Mouse (Mus musculus): ENCODE results near the gene Emsy.

Emsy gene

GRCm38 (mm10) chr7:98580441-98580840, 76.1 kb downstream of the Emsy start:
- in situ Hi-C loops (cut with MboI; ENCODE audit: low sequenced_read_pairs), result loop anchor here (5.0 kb wide), 1 partner anchor 93 kb away; the partner anchor contains the start of gene Lrrc32

- in situ Hi-C loops (cut with MboI; ENCODE audit: low sequenced_read_pairs), result loop anchor here (5.0 kb wide), 1 partner anchor 92 kb away; the partner anchor contains the start of gene Lrrc32
These were observed 76.9 kb downstream of the Emsy start for GRCm38 (mm10) chr7:98579731-98580130.

DNA sequence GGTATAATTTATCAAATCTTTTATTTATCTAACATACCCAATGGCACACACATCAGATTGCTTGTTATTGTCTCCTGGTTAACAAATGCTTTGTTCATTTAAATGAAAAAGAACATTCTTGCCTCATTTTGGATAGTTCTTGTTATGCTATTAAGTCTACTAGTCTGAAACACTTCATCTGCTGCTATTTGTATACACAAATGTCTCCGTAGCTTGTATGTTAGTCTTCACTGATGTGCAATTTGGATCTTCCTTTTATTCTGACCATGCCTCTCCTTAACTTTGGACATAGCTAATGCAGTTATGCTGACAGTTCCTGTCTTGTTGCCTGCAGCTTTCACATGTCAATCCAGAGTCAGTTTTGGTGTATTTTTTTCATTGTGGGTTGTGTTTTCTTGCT, 79.1 kb downstream of the Emsy start:
- in situ Hi-C loops (cut with MboI; ENCODE audit: low sequenced_read_pairs), result no loop called here

DNA sequence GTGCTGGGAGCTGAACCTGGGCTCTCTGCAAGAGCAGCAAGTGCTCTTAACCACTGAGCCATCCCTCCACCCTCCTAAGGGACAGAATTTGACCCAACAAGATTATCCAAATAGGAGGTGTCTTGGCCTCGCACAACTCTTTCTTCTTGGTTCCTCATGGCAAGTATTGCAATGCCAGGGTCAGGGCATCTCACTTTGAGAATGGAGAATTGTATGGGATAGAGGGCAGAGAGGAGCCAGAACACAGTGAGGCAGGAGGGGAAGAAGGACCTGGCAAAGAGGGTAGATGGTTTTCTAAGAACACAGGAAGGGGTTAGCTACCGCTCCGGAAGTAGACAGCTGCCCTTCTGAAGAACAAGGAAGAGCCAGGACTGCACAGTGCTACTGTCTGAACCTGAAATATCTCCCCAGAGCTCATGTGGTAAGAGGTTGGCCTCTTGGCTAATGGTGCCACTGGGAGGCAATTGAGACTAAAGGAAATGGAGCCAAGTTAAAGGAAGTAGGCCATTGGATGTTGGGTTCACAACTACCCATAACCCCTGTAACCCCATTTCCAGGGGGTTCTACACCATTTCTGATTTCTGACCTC, 80.8 kb downstream of the Emsy start:
- in situ Hi-C loops (cut with MboI; ENCODE audit: low sequenced_read_pairs), result no loop called here

- in situ Hi-C loops (cut with MboI; ENCODE audit: low sequenced_read_pairs), result no loop called here
These were observed 81.8 kb downstream of the Emsy start for GRCm38 (mm10) chr7:98574771-98575191.

DNA sequence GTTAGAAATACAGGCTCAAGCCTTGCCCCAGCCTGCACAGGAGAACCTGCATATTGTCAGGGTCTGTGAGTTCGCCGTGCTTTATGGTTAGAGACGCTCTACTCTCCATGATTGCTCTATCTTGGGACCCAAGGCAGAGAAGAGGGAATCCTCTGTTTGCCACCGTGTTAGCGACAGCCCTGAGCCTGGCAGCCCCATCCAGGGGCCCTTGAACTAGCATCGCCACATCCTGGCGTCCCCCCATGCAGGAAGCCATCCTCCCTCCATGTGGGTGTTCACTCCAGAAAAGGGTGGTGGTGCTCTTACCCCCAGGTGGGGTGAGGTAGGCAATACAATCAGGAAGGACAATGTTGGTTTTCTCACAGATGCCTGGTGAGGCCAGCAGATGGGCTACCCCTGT, 82.3 kb downstream of the Emsy start:
- in situ Hi-C loops (cut with MboI; ENCODE audit: low sequenced_read_pairs), result no loop called here

- in situ Hi-C loops (cut with MboI; ENCODE audit: low sequenced_read_pairs), result no loop called here
These were observed 83.3 kb downstream of the Emsy start for GRCm38 (mm10) chr7:98573231-98573781.

DNA sequence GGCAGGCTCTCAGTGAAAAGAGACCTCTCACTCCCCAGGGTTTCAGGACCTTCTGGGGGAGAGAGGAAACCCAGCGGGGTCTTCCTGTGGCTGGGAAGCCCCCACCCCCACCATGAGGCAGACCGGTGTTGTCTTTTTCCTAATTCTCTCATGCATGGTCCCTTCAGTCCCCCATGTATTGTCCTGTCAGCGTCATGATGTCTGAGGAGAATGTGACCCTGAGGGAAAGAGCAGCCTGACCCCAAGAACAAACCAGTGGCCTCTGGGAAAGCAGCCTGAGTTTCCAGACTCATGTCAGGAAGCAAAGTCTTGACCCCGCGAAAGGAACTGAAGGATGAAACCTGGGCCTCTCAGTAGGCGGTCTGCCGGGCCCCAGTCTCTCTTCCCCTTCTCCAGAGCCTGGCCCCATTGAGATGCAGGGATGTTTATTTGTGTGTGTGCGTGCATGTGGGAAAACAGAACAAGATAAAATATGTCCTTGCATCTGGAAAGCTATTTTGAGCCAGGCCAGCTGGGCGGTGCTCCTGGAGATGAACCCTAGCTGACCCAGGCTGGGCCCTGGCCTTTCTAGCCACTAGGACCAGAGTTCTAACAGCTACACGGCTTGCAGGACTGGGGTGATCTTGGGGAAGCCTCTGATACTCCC, 84.2 kb downstream of the Emsy start:
- in situ Hi-C loops (cut with MboI; ENCODE audit: low sequenced_read_pairs), result no loop called here

GRCm38 (mm10) chr7:98570824-98571505, 85.6 kb downstream of the Emsy start:
- in situ Hi-C loops (cut with MboI; ENCODE audit: low sequenced_read_pairs), result no loop called here

DNA sequence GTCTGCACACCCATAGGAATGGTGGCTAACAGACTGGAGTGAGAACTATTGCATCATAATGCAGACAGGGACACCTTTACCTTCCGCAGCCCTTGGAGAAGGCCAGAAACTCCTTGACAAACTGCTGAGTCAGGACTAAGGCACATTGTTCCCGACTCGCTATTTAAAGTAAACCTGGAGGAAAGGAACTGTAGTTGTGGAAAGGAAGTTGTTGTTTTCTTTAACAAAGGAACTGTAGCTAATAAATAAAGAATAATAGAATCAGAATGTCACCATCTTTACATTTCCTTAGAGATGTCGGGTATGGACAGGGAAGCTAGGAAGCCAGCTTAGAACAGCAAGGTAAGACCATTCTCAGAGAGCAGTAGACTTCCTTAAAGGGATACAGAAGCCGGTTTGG, 89.5 kb downstream of the Emsy start:
- in situ Hi-C loops (cut with MboI; ENCODE audit: low sequenced_read_pairs), result no loop called here

GRCm38 (mm10) chr7:98564607-98565364, 91.8 kb downstream of the Emsy start:
- in situ Hi-C loops (cut with MboI; ENCODE audit: low sequenced_read_pairs), result no loop called here

DNA sequence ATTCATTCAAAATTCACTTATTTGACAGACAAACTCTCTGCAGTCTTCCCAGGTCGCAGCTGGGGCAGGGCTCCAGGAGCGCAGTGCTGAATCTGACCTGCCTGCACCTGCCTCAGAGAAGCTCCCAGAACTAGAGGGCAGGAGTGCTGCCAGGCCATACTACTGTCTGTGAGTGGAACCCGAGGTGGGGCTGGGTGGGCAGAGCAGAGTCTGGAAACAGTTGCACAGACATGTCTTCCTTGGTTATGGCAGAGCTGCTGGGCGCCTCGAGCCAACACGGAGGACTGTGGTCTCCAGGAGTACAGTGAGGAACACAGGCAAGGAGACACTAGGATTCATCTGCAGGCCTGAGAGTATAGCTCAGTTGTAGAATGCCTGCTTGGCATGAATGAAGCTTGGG, 92.6 kb downstream of the Emsy start:
- in situ Hi-C loops (cut with MboI; ENCODE audit: low sequenced_read_pairs), result no loop called here

GRCm38 (mm10) chr7:98562966-98563365, 93.6 kb downstream of the Emsy start:
- in situ Hi-C loops (cut with MboI; ENCODE audit: low sequenced_read_pairs), result no loop called here

DNA sequence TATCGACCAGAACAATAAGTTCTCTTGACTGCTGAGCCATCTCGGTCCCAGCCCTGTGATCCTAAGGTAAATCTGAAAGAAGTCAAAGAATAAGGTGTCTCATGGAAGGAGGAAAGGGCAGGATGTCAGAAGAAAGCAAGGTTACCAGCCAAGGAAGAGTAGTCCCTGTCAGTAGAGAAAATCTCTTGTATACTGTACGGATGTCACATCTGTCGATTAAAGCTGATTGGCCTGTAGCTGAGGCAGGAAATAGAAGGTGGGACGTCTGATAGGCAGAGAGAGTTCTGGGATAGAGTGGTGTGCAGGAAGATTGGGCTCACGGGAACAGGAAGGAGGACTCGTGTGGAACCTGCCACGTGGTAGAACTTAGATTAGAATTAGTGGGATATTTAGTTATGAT, 94.4 kb downstream of the Emsy start:
- in situ Hi-C loops (cut with MboI; ENCODE audit: low sequenced_read_pairs), result no loop called here

DNA sequence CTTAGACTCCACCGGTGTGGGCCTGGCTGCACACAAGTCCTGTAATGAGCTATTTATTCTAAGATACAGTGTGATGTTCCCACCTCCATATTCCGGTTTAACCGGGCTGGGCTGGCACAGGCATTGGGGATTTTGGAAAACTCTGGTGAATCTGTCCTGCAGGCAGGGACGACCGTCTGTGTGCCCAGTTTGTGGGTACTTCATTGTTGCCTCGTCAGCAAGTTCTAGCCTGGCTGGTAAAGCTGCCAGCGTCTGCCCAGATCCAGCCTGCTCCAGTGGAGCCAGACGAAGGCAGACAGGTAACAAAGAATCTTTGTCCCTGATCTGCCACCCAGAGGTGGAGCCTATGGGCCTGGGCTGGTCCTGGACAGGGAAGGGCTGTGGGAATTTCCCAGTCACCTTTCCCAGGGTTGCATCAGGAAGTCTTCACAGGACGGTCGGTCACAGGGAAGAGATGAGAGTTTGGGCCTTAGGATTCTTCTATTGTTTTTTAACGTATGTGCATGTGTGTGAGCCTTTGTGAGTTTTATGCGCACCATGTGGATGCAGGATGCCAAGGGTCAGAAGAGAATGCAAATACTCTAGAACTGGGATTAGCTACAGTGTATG, 94.9 kb downstream of the Emsy start:
- in situ Hi-C loops (cut with MboI; ENCODE audit: low sequenced_read_pairs), result no loop called here

- in situ Hi-C loops (cut with MboI; ENCODE audit: low sequenced_read_pairs), result no loop called here
These were observed 98.3 kb downstream of the Emsy start for GRCm38 (mm10) chr7:98558128-98558921.

DNA sequence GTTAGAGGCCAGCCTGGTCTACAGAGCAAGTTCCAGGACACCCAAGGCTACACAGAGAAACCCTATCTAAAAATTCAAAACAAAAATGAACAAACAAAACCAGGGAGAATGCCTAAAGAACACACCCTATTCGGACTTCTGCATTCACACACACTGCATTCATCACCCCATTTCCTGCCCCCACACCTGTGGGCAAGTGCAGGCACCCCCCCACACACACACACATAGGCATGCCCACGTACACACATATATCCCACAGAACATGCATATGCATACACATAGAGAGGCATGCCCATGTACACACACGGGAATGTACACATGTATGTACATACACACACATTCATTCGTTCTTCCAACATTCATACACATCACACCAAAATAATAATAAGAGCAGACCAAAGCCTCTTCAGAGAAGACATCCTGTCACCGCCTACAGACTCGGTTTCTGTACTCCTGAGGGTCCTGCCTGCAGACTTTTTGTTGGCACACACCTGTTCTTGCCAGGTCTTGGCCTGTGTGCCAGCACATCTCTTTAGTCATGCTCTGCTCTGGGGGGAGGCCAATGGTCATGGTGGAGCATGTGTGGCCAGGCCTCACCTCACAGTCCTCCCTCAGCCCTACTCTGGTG, 99.7 kb downstream of the Emsy start:
- in situ Hi-C loops (cut with MboI; ENCODE audit: low sequenced_read_pairs), result no loop called here

DNA sequence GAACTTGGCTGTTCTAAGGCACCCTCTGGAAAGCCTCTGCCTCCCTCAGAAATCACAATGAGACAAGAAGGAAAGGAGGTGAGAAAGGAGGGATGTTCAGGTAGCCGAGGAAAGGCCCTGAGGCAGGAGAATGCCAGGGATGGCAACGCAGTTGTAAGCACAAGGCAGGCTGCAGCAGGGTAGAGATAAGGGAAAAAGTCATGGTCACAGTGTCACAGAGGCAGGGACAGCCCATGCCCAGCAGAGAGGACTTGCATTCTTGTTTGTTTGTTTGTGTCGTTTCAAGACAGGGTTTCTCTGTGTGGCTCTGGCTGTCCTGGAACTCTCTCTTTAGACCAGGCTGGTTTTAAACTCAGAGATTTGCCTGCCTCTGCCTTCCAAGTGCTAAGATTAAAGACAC, 105.5 kb downstream of the Emsy start:
- in situ Hi-C loops (cut with MboI; ENCODE audit: low sequenced_read_pairs), result no loop called here

DNA sequence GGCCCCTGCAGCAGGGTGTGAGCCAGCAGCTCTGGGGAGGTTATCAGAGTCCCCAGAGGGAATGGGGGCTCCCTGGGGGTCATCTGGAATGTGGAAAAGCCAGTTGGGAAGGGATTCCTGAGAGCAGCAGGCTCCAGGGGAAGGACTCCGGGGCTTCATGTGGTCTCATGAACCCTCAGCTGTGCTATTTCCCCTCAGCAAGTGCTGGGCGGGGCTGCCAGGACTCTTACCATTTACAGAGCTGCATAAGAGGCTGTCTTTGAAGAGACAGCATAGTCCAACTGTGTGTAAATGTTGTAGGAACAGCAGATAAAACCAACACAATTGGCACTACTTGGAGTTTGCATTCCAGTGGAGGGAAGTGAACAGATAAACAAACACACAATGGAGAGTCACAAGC, 106.0 kb downstream of the Emsy start:
- in situ Hi-C loops (cut with MboI; ENCODE audit: low sequenced_read_pairs), result no loop called here

DNA sequence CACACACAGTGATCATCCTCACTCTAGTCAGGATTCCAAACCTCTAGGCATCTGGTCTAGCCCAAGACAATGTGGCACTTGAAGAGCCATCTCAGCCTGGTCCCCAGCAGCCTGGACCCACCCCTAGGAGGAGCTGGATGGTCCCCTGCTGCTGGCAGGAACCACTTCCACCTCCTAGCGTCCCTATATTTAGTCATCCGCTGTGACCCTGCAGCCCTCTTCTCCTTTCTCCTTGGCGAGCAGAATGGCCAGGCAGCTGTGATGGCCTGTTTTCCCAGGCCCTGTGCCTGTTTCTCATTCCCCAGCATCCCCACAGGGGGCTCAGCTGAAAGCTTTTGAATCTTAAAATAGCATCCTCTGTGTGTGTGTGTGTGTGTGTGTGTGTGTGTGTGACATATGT, 107.7 kb downstream of the Emsy start:
- in situ Hi-C loops (cut with MboI; ENCODE audit: low sequenced_read_pairs), result no loop called here

All from CH12F3 (cell line).